In genomic region chr15:57593326-57594004, GRCm38 (mm10) we compare ENCODE assay signal across 21 mouse cellular contexts.
"Had no signal": no experiment of that assay in that cellular context is flagged by ENCODE, and none has a peak within 500 bp of the region (broad histone marks: within the 10 kb centered on the region; RNA-seq: fewer than 3 reads in every experiment).

No protein-coding gene starts in this region.

- H3K4me3 ChIP-seq: layer of hippocampus, adult 2 months; limb, embryonic 10.5 days; limb, embryonic 13.5 days; liver, embryonic 12.5 days; liver, embryonic 15.5 days; lung, embryonic 15.5 days; megakaryocyte, embryonic 14.5 days; midbrain, embryonic 10.5 days; midbrain, embryonic 13.5 days had no signal

- H3K27ac ChIP-seq: kidney, postnatal 0 days; layer of hippocampus, adult 2 months; limb, embryonic 10.5 days; limb, embryonic 13.5 days; liver, embryonic 12.5 days; liver, embryonic 15.5 days; lung, embryonic 15.5 days; midbrain, embryonic 10.5 days; midbrain, embryonic 13.5 days; stomach, postnatal 0 days had no signal

- H3K9me3 ChIP-seq: limb, embryonic 10.5 days; limb, embryonic 13.5 days; liver, embryonic 12.5 days; liver, embryonic 15.5 days; lung, embryonic 15.5 days; megakaryocyte, embryonic 14.5 days; midbrain, embryonic 10.5 days; midbrain, embryonic 13.5 days had no signal

- H3K36me3 ChIP-seq: limb, embryonic 10.5 days; limb, embryonic 13.5 days; liver, embryonic 12.5 days; liver, embryonic 15.5 days; lung, embryonic 15.5 days; midbrain, embryonic 10.5 days; midbrain, embryonic 13.5 days had no signal

- DNase-seq: kidney, postnatal 25 days; layer of hippocampus, adult 9-11 months; liver; lung, adult 18-20 months; lung, postnatal 10 days; lung, postnatal 36 days; right cerebral cortex, postnatal 4 days; thymus, adult 2 months; thymus, postnatal 25 days had no signal

- H3K9ac ChIP-seq: limb, embryonic 13.5 days; liver, embryonic 12.5 days; liver, embryonic 15.5 days; lung, embryonic 15.5 days; midbrain, embryonic 13.5 days had no signal

- H3K4me1 ChIP-seq: liver, embryonic 12.5 days; liver, embryonic 15.5 days; megakaryocyte, embryonic 14.5 days had no signal

- H3K27me3 ChIP-seq: limb, embryonic 13.5 days; liver, embryonic 12.5 days; liver, embryonic 15.5 days; lung, embryonic 15.5 days; midbrain, embryonic 13.5 days had no signal

- H3K4me2 ChIP-seq: limb, embryonic 13.5 days; liver, embryonic 12.5 days; liver, embryonic 15.5 days; lung, embryonic 15.5 days; midbrain, embryonic 13.5 days had no signal

- ATAC-seq: liver, embryonic 12.5 days; midbrain, embryonic 13.5 days; midbrain, embryonic 16.5 days had no signal
